Comparison of ENCODE assay signal across 22 mouse cellular contexts in the genomic region with DNA sequence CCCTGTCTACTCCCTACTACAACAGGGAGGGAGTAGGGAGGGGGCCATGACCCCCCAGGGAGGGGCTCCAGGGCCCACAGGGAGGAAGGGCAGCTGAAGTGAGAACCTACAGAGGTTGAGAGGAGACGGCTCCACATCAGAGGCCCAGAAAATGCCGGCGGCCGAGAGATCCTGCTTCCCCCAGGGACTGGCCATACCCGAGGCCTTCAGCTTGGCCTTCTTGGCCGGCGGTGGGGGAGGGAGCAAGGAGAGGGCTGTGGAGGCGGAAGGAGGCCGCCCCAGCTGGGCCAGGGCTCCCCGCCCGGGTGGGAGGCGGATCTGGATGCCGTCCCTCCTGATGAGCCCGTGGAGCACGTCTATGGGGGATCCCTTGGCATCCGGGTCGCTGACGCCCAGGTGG. TPM values are rescaled to one million over a fixed set of nuclear protein-coding genes. Genes with fewer than 3 reads are reported as not detected.
A peak's percentile ranks its signal among the peaks of the same experiment; 100 is the strongest.
DNase-seq lines count a peak whose midpoint lies in the region; TF ChIP-seq lines count a peak whose summit lies in the region.
"Had no signal": no experiment of that assay in that cellular context is flagged by ENCODE, and none has a peak within 500 bp of the region (broad histone marks: within the 10 kb centered on the region; RNA-seq: fewer than 3 reads in every experiment).

No protein-coding gene starts in this region.

- DNase-seq in cerebellum, adult 11-12 months = peak; percentile 32
- DNase-seq in cerebellum, adult 2 months = no peak
- no peak for DNase-seq in layer of hippocampus, adult 2 months (ENCODE audit: low spot score in 2 of 2)
- DNase-seq in layer of hippocampus, adult 9-11 months = no peak
- peak; percentile 67 for DNase-seq in testis, postnatal 10 days (ENCODE audit: low spot score)
- DNase-seq in testis, postnatal 14 days (ENCODE audit: low spot score) = no peak
- no peak for DNase-seq in c-Kit-positive CD71-positive TER-119-positive erythroid progenitor cells, embryonic 14.5 days (ENCODE audit: low spot score)
- DNase-seq: cerebellum, adult 11 months; gastrocnemius, postnatal 10 days; heart, adult 18-20 months; kidney, adult 11 months; layer of hippocampus, postnatal 36 days; retina, postnatal 1 day; right cerebral cortex, postnatal 4 days; thymus, postnatal 14 days had no signal

- TF ChIP-seq CTCF in cerebellum, adult 2 months (IDR thresholded peaks at IDR 0.05; ENCODE audit: borderline replicate concordance, insufficient read depth, low read depth, low read length) = no peak
- TF ChIP-seq CTCF in layer of hippocampus, adult 2 months (conservative IDR thresholded peaks at IDR 0.05) = no peak

- peaks cover 10% of the 10 kb centered on the region; the same call in 1 of the 2 replicates for H3K4me1 ChIP-seq in cerebellum, adult 2 months (ENCODE audit: control insufficient read depth, insufficient read depth, low read length)

- no peaks in the 10 kb centered on the region for H3K27me3 ChIP-seq in cerebellum, adult 2 months (ENCODE audit: control insufficient read depth, insufficient read depth, low read length)
- H3K27me3 ChIP-seq: forebrain, embryonic 13.5 days; heart, embryonic 15.5 days; limb, embryonic 12.5 days; liver, embryonic 15.5 days; midbrain, embryonic 13.5 days had no signal

- no peak overlapping the region for H3K4me3 ChIP-seq in cerebellum, adult 2 months (replicated peaks; ENCODE audit: insufficient read depth, low read depth, low read length)
- H3K4me3 ChIP-seq in layer of hippocampus, adult 2 months = no peak overlapping the region
- H3K4me3 ChIP-seq: forebrain, embryonic 13.5 days; heart, embryonic 15.5 days; limb, embryonic 12.5 days; liver, embryonic 15.5 days; midbrain, embryonic 13.5 days had no signal

- whole genome bisulfite sequencing in cerebellum, adult 2 months = 56% methylated on average over 18 of the region's 18 CpGs

- no peak overlapping the region for H3K27ac ChIP-seq in cerebellum, adult 2 months (ENCODE audit: insufficient read depth, low read length)
- peak overlapping the region; percentile 32; the same call in 1 of the 2 replicates for H3K27ac ChIP-seq in layer of hippocampus, adult 2 months
- H3K27ac ChIP-seq: forebrain, embryonic 13.5 days; heart, embryonic 15.5 days; kidney, postnatal 0 days; limb, embryonic 12.5 days; liver, embryonic 15.5 days; macrophage; midbrain, embryonic 13.5 days had no signal

- no peak for TF ChIP-seq POLR2A in cerebellum, adult 2 months (IDR thresholded peaks at IDR 0.05; ENCODE audit: borderline replicate concordance, insufficient read depth, low read length)

RNA-seq across cellular contexts. Expression of a gene that starts 9.5 kb away (rescaled TPM):
- polyA plus RNA-seq in cerebellum, adult 2 months (2012; rRNA removed) = 279 and 287 TPM in 2 replicates
- 100 to 1,000 TPM; 220 to 238 TPM for total RNA-seq in layer of hippocampus, adult 2 months (2021)

RNA-seq across cellular contexts. Expression of a gene that starts 29.3 kb away (rescaled TPM):
- polyA plus RNA-seq in cerebellum, adult 2 months (2012; rRNA removed) = 48.5 and 51.2 TPM in 2 replicates
- total RNA-seq in layer of hippocampus, adult 2 months (2021) = 10 to 100 TPM; 55.0 to 57.2 TPM

RNA-seq across cellular contexts. Expression of a gene that starts 38.9 kb away (rescaled TPM):
- 117 and 127 TPM in 2 replicates for polyA plus RNA-seq in cerebellum, adult 2 months (2012; rRNA removed)
- total RNA-seq in layer of hippocampus, adult 2 months (2021) = 100 to 1,000 TPM in 1 of 2 experiments, 10 to 100 TPM in 1; 99.2 to 112 TPM

RNA-seq across cellular contexts. Expression of a gene that starts 43.5 kb away (rescaled TPM):
- polyA plus RNA-seq in cerebellum, adult 2 months (2012; rRNA removed) = 0.92 and 1.2 TPM in 2 replicates
- total RNA-seq in layer of hippocampus, adult 2 months (2021) = 1 to 10 TPM; 2.9 to 4.6 TPM

Comparison
In these comparisons a context has a peak if more than half of its experiments do, and no peak if none do; other contexts are left out.
1. DNase-seq: peak in cerebellum, adult 11-12 months (single experiment) and testis, postnatal 10 days (single experiment); none in cerebellum, adult 2 months (0 of 2), layer of hippocampus, adult 2 months (0 of 2), layer of hippocampus, adult 9-11 months (single experiment), testis, postnatal 14 days (single experiment) and c-Kit-positive CD71-positive TER-119-positive erythroid progenitor cells, embryonic 14.5 days (single experiment).